Mouse (Mus musculus) neural tube, embryonic 12.5 days (tissue): ENCODE measurements around the gene Vps13d. TPM values are rescaled to one million over a fixed set of nuclear protein-coding genes. Genes with fewer than 3 reads are reported as not detected.

Experiments used
- ATAC-seq: fragments of 200-750 bp; cut with Nextera tagmentation; 2 replicates; pipeline ENCODE4 v1.8.0; 2017; ENCODE audit warnings: low read depth, mild to moderate bottlenecking, moderate TSS enrichment, moderate library complexity; ENCODE audit not compliant: low FRiP score
- H3K27ac ChIP-seq: fragments of 300-500 bp; sonication (generic); 2 replicates; pipeline ENCODE4 v1.5.1; 2016
- H3K27me3 ChIP-seq: fragments of 300-500 bp; sonication (generic); replicated peaks from 2 replicates; pipeline ENCODE4 v1.6.1; 2016; ENCODE audit warnings: mild to moderate bottlenecking
- H3K36me3 ChIP-seq: fragments of 300-500 bp; sonication (generic); 2 replicates; pipeline ENCODE4 v1.6.1; 2016; ENCODE audit warnings: mild to moderate bottlenecking
- H3K4me1 ChIP-seq: fragments of 300-500 bp; sonication (generic); 2 replicates; pipeline ENCODE4 v1.6.1; 2016
- H3K4me2 ChIP-seq: fragments of 300-500 bp; sonication (generic); replicated peaks from 2 replicates; pipeline ENCODE4 v1.6.1; 2016; ENCODE audit warnings: mild to moderate bottlenecking
- H3K4me3 ChIP-seq: fragments of 300-500 bp; sonication (generic); 2 replicates; pipeline ENCODE4 v1.5.1; 2016
- H3K9ac ChIP-seq: fragments of 300-500 bp; sonication (generic); 2 replicates; pipeline ENCODE4 v1.6.1; 2016; ENCODE audit warnings: mild to moderate bottlenecking
- H3K9me3 ChIP-seq: fragments of 300-500 bp; sonication (generic); 2 replicates; pipeline ENCODE4 v1.6.1; 2016; ENCODE audit warnings: mild to moderate bottlenecking
- WGBS: fragments of 180-500 bp; shearing (Covaris S2); methylation state at CpG from one replicate; pipeline ENCODE4 v1.1.7; 2016; 5-methylcytosine and 5-hydroxymethylcytosine counted together
- polyA plus RNA-seq: library from polyadenylated mRNA; unstranded; fragments of >200 nt; fragmentation: Nextera tagmentation; extraction: Ambion mirVana; gene quantifications from 2 replicates; pipeline ENCODE4 v1.2.1, GENCODE M21; 2016

Gene Vps13d
- polyA plus RNA-seq, 1 experiment from 2014 or later: 9.3 TPM

GRCm38 (mm10) chr4:145222064-145222463, 27.3 kb upstream of the Vps13d start:
- no peaks in the 10 kb centered on the region for H3K4me1 ChIP-seq
- H3K36me3 ChIP-seq: no peaks in the 10 kb centered on the region
- no peak overlapping the region for H3K9ac ChIP-seq
- no peak overlapping the region for H3K27ac ChIP-seq
- H3K4me2 ChIP-seq: no peak overlapping the region
- H3K9me3 ChIP-seq: no peaks in the 10 kb centered on the region
- ATAC-seq: no peak
- no peak overlapping the region for H3K4me3 ChIP-seq
- H3K27me3 ChIP-seq: no peaks in the 10 kb centered on the region
- WGBS: 78% methylated on average over 8 of the region's 8 CpGs

DNA sequence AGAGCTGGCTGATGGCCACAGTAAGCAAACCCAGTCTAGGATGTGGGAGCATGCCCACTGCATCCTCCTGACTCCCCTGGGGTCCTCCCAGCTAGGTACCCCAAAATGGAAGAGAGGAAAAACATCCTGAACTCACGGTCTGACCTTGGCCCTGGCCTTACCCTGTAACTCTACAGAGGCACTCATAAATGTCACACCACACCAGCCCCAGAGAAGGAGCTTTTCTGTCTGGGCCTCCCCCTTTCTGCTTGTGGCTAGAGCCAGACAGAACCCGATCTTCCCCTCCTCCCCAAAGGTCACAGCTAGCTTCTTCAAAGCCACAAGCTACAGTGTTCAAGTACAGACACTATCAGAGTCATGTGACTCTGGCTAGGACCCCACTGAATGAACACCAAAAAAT, 26.6 kb upstream of the Vps13d start:
- no peak overlapping the region for H3K4me2 ChIP-seq
- WGBS: 74% methylated on average over 2 of the region's 2 CpGs
- no peak for ATAC-seq

GRCm38 (mm10) chr4:145220001-145220400, 25.2 kb upstream of the Vps13d start:
- H3K27me3 ChIP-seq: no peaks in the 10 kb centered on the region
- H3K4me1 ChIP-seq: peaks cover 2% of the 10 kb centered on the region; the same call in 1 of the 2 replicates
- no peak for ATAC-seq
- 85% methylated on average over 1 of the region's 1 CpGs for WGBS
- H3K4me3 ChIP-seq: no peak overlapping the region
- no peaks in the 10 kb centered on the region for H3K36me3 ChIP-seq
- no peak overlapping the region for H3K4me2 ChIP-seq
- H3K27ac ChIP-seq: no peak overlapping the region
- H3K9me3 ChIP-seq: no peaks in the 10 kb centered on the region
- H3K9ac ChIP-seq: no peak overlapping the region

More for the DNA sequence above, 26.6 kb upstream of the Vps13d start:
- Histone ChIP-seq H3K27me3 (no peaks in the 10 kb centered on the region), H3K4me3 (no peak overlapping the region), H3K36me3 (no peaks in the 10 kb centered on the region), H3K4me1 (no peaks in the 10 kb centered on the region), H3K27ac (no peak overlapping the region), H3K9me3 (no peaks in the 10 kb centered on the region), H3K9ac (no peak overlapping the region)

GRCm38 (mm10) chr4:145219240-145219985, 24.6 kb upstream of the Vps13d start:
- peaks cover 3% of the 10 kb centered on the region; the same call in 1 of the 2 replicates for H3K4me1 ChIP-seq
- no peak overlapping the region for H3K4me3 ChIP-seq
- ATAC-seq: no peak
- 67% methylated on average over 15 of the region's 15 CpGs for WGBS
- no peaks in the 10 kb centered on the region for H3K9me3 ChIP-seq
- H3K27me3 ChIP-seq: no peaks in the 10 kb centered on the region
- H3K36me3 ChIP-seq: no peaks in the 10 kb centered on the region
- no peak overlapping the region for H3K9ac ChIP-seq
- no peak overlapping the region for H3K4me2 ChIP-seq
- no peak overlapping the region for H3K27ac ChIP-seq

- Histone ChIP-seq H3K9me3 (no peaks in the 10 kb centered on the region), H3K4me1 (peaks cover 3% of the 10 kb centered on the region; the same call in 1 of the 2 replicates), H3K4me3 (no peak overlapping the region), H3K36me3 (no peaks in the 10 kb centered on the region), H3K27ac (no peak overlapping the region), H3K9ac (no peak overlapping the region), H3K4me2 (no peak overlapping the region), H3K27me3 (no peaks in the 10 kb centered on the region)
- no peak for ATAC-seq
- WGBS: 78% methylated on average over 5 of the region's 5 CpGs
Measured at GRCm38 (mm10) chr4:145217837-145218236, 23.0 kb upstream of the Vps13d start.

DNA sequence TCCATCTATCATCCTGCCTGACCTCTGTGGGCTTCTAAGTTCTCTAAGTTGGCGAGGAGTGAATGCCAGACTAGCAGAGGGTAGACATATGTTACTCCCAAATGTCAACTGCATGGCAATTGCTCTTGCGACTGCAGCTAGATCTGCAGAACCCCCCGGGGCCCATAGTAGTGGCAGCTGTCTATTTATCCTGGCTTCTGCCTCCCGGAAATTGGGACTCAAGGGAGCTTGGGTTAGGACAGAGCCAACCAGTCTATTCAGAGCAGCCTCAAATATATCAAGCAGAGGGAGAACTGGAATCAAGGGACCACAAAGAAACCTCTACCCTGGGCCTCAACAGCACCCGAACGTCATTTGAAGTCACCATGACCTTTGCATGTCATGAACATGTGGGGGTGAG, 22.2 kb upstream of the Vps13d start:
- no peaks in the 10 kb centered on the region for H3K36me3 ChIP-seq
- no peak overlapping the region for H3K4me2 ChIP-seq
- H3K4me3 ChIP-seq: no peak overlapping the region
- H3K9me3 ChIP-seq: no peaks in the 10 kb centered on the region
- 69% methylated on average over 6 of the region's 6 CpGs for WGBS
- ATAC-seq: no peak
- H3K27ac ChIP-seq: no peak overlapping the region
- H3K9ac ChIP-seq: no peak overlapping the region
- H3K4me1 ChIP-seq: peaks cover 3% of the 10 kb centered on the region; the same call in 1 of the 2 replicates
- no peaks in the 10 kb centered on the region for H3K27me3 ChIP-seq

DNA sequence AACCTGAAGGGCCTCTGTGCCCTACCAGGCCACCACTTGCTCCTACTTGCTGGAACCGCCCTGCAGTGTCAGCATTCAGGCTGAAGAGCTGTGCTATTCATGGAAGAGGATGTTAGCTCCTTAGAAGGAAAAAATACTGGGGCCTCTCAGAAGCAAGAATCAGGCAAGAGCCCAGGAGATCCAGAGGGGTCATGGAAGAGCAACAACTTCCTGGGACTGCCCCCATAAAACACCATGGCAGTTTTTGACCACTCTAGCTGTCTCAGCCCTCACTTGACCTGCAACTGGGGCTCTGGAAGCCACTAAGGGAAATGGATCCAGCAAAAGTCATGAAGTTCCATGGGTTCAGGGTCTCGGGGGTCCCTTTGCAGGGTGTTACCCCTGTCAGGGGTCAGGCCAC, 20.6 kb upstream of the Vps13d start:
- no peak for ATAC-seq

GRCm38 (mm10) chr4:145214786-145215174, 20.0 kb upstream of the Vps13d start:
- ATAC-seq: peak; percentile 59
- WGBS: 41% methylated on average over 6 of the region's 6 CpGs
- Histone ChIP-seq H3K36me3 (no peaks in the 10 kb centered on the region), H3K9ac (no peak overlapping the region), H3K27me3 (no peaks in the 10 kb centered on the region), H3K4me1 (peaks cover 3% of the 10 kb centered on the region; the same call in 1 of the 2 replicates), H3K9me3 (no peaks in the 10 kb centered on the region), H3K4me2 (no peak overlapping the region), H3K4me3 (no peak overlapping the region), H3K27ac (no peak overlapping the region)

More for the DNA sequence above, 20.6 kb upstream of the Vps13d start:
- H3K4me1 ChIP-seq: peaks cover 3% of the 10 kb centered on the region; the same call in 1 of the 2 replicates
- no peak overlapping the region for H3K9ac ChIP-seq
- H3K4me3 ChIP-seq: no peak overlapping the region
- H3K36me3 ChIP-seq: no peaks in the 10 kb centered on the region
- WGBS: 82% methylated on average over 2 of the region's 2 CpGs
- no peak overlapping the region for H3K4me2 ChIP-seq
- H3K27ac ChIP-seq: no peak overlapping the region
- no peaks in the 10 kb centered on the region for H3K27me3 ChIP-seq
- H3K9me3 ChIP-seq: no peaks in the 10 kb centered on the region

- Histone ChIP-seq H3K9ac (no peak overlapping the region), H3K9me3 (no peaks in the 10 kb centered on the region), H3K4me1 (peaks cover 3% of the 10 kb centered on the region; the same call in 1 of the 2 replicates), H3K36me3 (no peaks in the 10 kb centered on the region), H3K4me2 (no peak overlapping the region), H3K27ac (no peak overlapping the region), H3K27me3 (no peaks in the 10 kb centered on the region), H3K4me3 (no peak overlapping the region)
- peak; percentile 91 for ATAC-seq
- WGBS: 34% methylated on average over 8 of the region's 8 CpGs
Measured at GRCm38 (mm10) chr4:145213999-145214785, 19.4 kb upstream of the Vps13d start.

GRCm38 (mm10) chr4:145211076-145211475, 16.3 kb upstream of the Vps13d start:
- no peak overlapping the region for H3K4me2 ChIP-seq
- H3K36me3 ChIP-seq: no peaks in the 10 kb centered on the region
- H3K9ac ChIP-seq: no peak overlapping the region
- no peaks in the 10 kb centered on the region for H3K9me3 ChIP-seq
- 74% methylated on average over 2 of the region's 2 CpGs for WGBS
- H3K4me3 ChIP-seq: no peak overlapping the region
- H3K27me3 ChIP-seq: no peaks in the 10 kb centered on the region
- H3K4me1 ChIP-seq: peaks cover 3% of the 10 kb centered on the region; the same call in 1 of the 2 replicates
- no peak overlapping the region for H3K27ac ChIP-seq
- ATAC-seq: no peak

- H3K9me3 ChIP-seq: no peaks in the 10 kb centered on the region
- no peak overlapping the region for H3K4me3 ChIP-seq
- H3K27me3 ChIP-seq: no peaks in the 10 kb centered on the region
- no peak overlapping the region for H3K27ac ChIP-seq
- H3K4me2 ChIP-seq: no peak overlapping the region
- no peaks in the 10 kb centered on the region for H3K36me3 ChIP-seq
- H3K4me1 ChIP-seq: peaks cover 3% of the 10 kb centered on the region; the same call in 1 of the 2 replicates
- ATAC-seq: no peak
- no peak overlapping the region for H3K9ac ChIP-seq
- 93% methylated on average over 5 of the region's 5 CpGs for WGBS
Measured at GRCm38 (mm10) chr4:145210564-145210963, 15.8 kb upstream of the Vps13d start.

DNA sequence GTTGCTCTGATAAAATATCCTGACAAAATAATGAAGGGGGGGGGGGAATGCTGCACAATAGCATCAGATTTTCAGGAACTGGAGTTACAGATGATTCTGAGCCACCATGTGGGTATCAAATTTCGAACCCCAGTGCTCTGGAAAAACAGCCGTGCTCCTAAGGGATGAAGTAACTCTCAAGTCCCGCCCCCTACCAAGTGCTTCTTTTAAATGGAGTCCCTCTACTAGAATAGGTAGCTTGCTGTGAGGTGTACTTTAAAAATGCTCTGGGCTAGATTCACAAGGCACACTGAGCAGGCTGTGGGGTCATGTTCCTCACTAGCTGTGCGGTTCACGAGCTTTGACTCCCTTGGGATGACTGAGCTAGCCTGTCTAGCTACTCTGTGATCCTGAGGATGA, 14.9 kb upstream of the Vps13d start:
- Histone ChIP-seq H3K27ac (no peak overlapping the region), H3K9ac (no peak overlapping the region), H3K4me3 (no peak overlapping the region), H3K9me3 (no peaks in the 10 kb centered on the region), H3K36me3 (no peaks in the 10 kb centered on the region), H3K4me2 (no peak overlapping the region), H3K4me1 (no peaks in the 10 kb centered on the region), H3K27me3 (no peaks in the 10 kb centered on the region)
- WGBS: 35% methylated on average over 5 of the region's 5 CpGs
- no peak for ATAC-seq
